Mouse (Mus musculus): ENCODE measurements around the gene Rab11b.

Rab11b gene

GRCm38 (mm10) chr17:33760255-33761165 is at the start of gene Rab11b:
Gene Rab11b (minus strand): TSS chr17:33760530.
- peak; percentile 99 for DNase-seq (ENCODE audit: low spot score)

- DNase-seq (ENCODE audit: low spot score) = no peak
Observed at GRCm38 (mm10) chr17:33808192-33808591, 47.9 kb upstream of the Rab11b start.

GRCm38 (mm10) chr17:33807181-33807888 is 47.0 kb upstream of the Rab11b start:
- no peak for DNase-seq (ENCODE audit: low spot score)

- no peak for DNase-seq (ENCODE audit: low spot score)
Observed at GRCm38 (mm10) chr17:33804745-33805144, 44.4 kb upstream of the Rab11b start.

GRCm38 (mm10) chr17:33804205-33804604 is 43.9 kb upstream of the Rab11b start:
- DNase-seq (ENCODE audit: low spot score) = no peak

- DNase-seq (ENCODE audit: low spot score) = no peak
Observed at GRCm38 (mm10) chr17:33802221-33802620, 41.9 kb upstream of the Rab11b start.

- no peak for DNase-seq (ENCODE audit: low spot score)
Observed at GRCm38 (mm10) chr17:33799277-33799676, 38.9 kb upstream of the Rab11b start.

GRCm38 (mm10) chr17:33798306-33798705 is 38.0 kb upstream of the Rab11b start:
- no peak for DNase-seq (ENCODE audit: low spot score)

GRCm38 (mm10) chr17:33788732-33789131 is 28.4 kb upstream of the Rab11b start:
- no peak for DNase-seq (ENCODE audit: low spot score)

GRCm38 (mm10) chr17:33786375-33786774 is 26.0 kb upstream of the Rab11b start:
- no peak for DNase-seq (ENCODE audit: low spot score)

GRCm38 (mm10) chr17:33784939-33785338 is 24.6 kb upstream of the Rab11b start:
- DNase-seq (ENCODE audit: low spot score) = no peak

- peak; percentile 79 for DNase-seq (ENCODE audit: low spot score)
Observed at GRCm38 (mm10) chr17:33783408-33783807, 23.1 kb upstream of the Rab11b start.

- no peak for DNase-seq (ENCODE audit: low spot score)
Observed at GRCm38 (mm10) chr17:33782067-33782466, 21.7 kb upstream of the Rab11b start.

GRCm38 (mm10) chr17:33781124-33781977 is 21.0 kb upstream of the Rab11b start, which contains the start of gene Angptl4:
Gene Angptl4 (minus strand): TSS chr17:33781830.
- peak; percentile 82 for DNase-seq (ENCODE audit: low spot score)

- DNase-seq (ENCODE audit: low spot score) = peak; percentile 51
Observed at GRCm38 (mm10) chr17:33780431-33780830, 20.1 kb upstream of the Rab11b start.

GRCm38 (mm10) chr17:33779967-33780295 is 19.6 kb upstream of the Rab11b start:
- DNase-seq (ENCODE audit: low spot score) = no peak

GRCm38 (mm10) chr17:33779271-33779966 is 19.1 kb upstream of the Rab11b start:
- peak; percentile 91 for DNase-seq (ENCODE audit: low spot score)

GRCm38 (mm10) chr17:33775287-33775686 is 15.0 kb upstream of the Rab11b start:
- no peak for DNase-seq (ENCODE audit: low spot score)

GRCm38 (mm10) chr17:33774573-33775155 is 14.3 kb upstream of the Rab11b start:
- DNase-seq (ENCODE audit: low spot score) = no peak

- no peak for DNase-seq (ENCODE audit: low spot score)
Observed at GRCm38 (mm10) chr17:33773871-33774572, 13.7 kb upstream of the Rab11b start.

GRCm38 (mm10) chr17:33773426-33773825 is 13.1 kb upstream of the Rab11b start:
- no peak for DNase-seq (ENCODE audit: low spot score)
